Mouse (Mus musculus) spleen, postnatal 4 days (tissue): ENCODE data around the gene 5730522E02Rik.

ENCODE experiments used
- DNase-seq, 2 experiments: peaks; one replicate each; pipeline ENCODE4 v3.0.0; 2022; ENCODE audit warnings: low spot score in 2 of 2

The 5730522E02Rik gene

GRCm38 (mm10) chr11:25813446-25813845 lies 397.1 kb downstream of the 5730522E02Rik start:
- DNase-seq, result no peak

- DNase-seq, result no peak
These were observed 422.9 kb downstream of the 5730522E02Rik start for GRCm38 (mm10) chr11:25787691-25788090.

- no peak for DNase-seq
These were observed 438.3 kb downstream of the 5730522E02Rik start for GRCm38 (mm10) chr11:25772231-25772630.

- DNase-seq, result no peak
These were observed 439.5 kb downstream of the 5730522E02Rik start for GRCm38 (mm10) chr11:25770991-25771568.

GRCm38 (mm10) chr11:25767584-25768333 lies 442.8 kb downstream of the 5730522E02Rik start:
- DNase-seq, result no peak

GRCm38 (mm10) chr11:25753156-25753899 lies 457.2 kb downstream of the 5730522E02Rik start:
- no peak for DNase-seq

GRCm38 (mm10) chr11:25752418-25752817 lies 458.1 kb downstream of the 5730522E02Rik start:
- DNase-seq, result no peak

- DNase-seq, result no peak
These were observed 463.3 kb downstream of the 5730522E02Rik start for GRCm38 (mm10) chr11:25747098-25747862.

GRCm38 (mm10) chr11:25743664-25744063 lies 466.9 kb downstream of the 5730522E02Rik start:
- DNase-seq, result no peak

- DNase-seq, result no peak
These were observed 473.3 kb downstream of the 5730522E02Rik start for GRCm38 (mm10) chr11:25737255-25737654.

GRCm38 (mm10) chr11:25729476-25729875 lies 481.1 kb downstream of the 5730522E02Rik start:
- DNase-seq, result no peak

GRCm38 (mm10) chr11:25715447-25716321 lies 494.9 kb downstream of the 5730522E02Rik start:
- no peak for DNase-seq

GRCm38 (mm10) chr11:25710559-25710958 lies 500.0 kb downstream of the 5730522E02Rik start:
- no peak for DNase-seq

- no peak for DNase-seq
These were observed 500.7 kb downstream of the 5730522E02Rik start for GRCm38 (mm10) chr11:25709892-25710291.

GRCm38 (mm10) chr11:25704332-25705168 lies 506.0 kb downstream of the 5730522E02Rik start:
- DNase-seq, result no peak

- DNase-seq, result no peak
These were observed 507.8 kb downstream of the 5730522E02Rik start for GRCm38 (mm10) chr11:25702791-25703190.

GRCm38 (mm10) chr11:25697508-25698193 lies 512.9 kb downstream of the 5730522E02Rik start:
- DNase-seq, result no peak

- DNase-seq, result no peak
These were observed 514.4 kb downstream of the 5730522E02Rik start for GRCm38 (mm10) chr11:25696168-25696567.

- DNase-seq, result no peak
These were observed 525.8 kb downstream of the 5730522E02Rik start for GRCm38 (mm10) chr11:25684731-25685130.
